Mouse (Mus musculus) large intestine, adult 2 months (tissue): ENCODE results near the gene Ly6c2. TPM values are rescaled to one million over a fixed set of nuclear protein-coding genes. Genes with fewer than 3 reads are reported as not detected.
"Not testable (repeated sequence)": the region's sequence is repeated elsewhere in the genome, so short reads cannot be mapped to it uniquely, and the experiment has no call there.

Experiments
- DNase-seq: peaks from one replicate; pipeline ENCODE4 v3.0.0-alpha.2; 2012; ENCODE audit warnings: low read depth, low spot score
- WGBS: fragments of 180-500 bp; shearing (Covaris S2); methylation state at CpG from one replicate; pipeline ENCODE4 v1.1.7; 2018; 5-methylcytosine and 5-hydroxymethylcytosine counted together
- polyA plus RNA-seq: library from polyadenylated mRNA; depleted of rRNA; stranded (reverse); fragments of >200 nt; gene quantifications from 2 replicates; pipeline ENCODE4 v1.2.3, GENCODE M21; 2012; rRNA removed

Gene Ly6c2
- polyA plus RNA-seq = 10.8 and 17.0 TPM in 2 replicates

- not testable (repeated sequence) for DNase-seq
- WGBS = 44% methylated on average over 1 of the region's 1 CpGs
Measured at GRCm38 (mm10) chr15:75111861-75112630, at the start of gene Ly6c2. Gene Ly6c2, minus strand, starts transcription at chr15:75111970.

- 23% methylated on average over 1 of the region's 1 CpGs for WGBS
- no peak for DNase-seq
Measured at GRCm38 (mm10) chr15:75157646-75158045, 45.9 kb upstream of the Ly6c2 start.

- DNase-seq = no peak
- WGBS = 73% methylated on average over 1 of the region's 1 CpGs
Measured at GRCm38 (mm10) chr15:75154940-75155339, 43.2 kb upstream of the Ly6c2 start, which contains the start of gene Ly6g. Gene Ly6g, plus strand, starts transcription at chr15:75155240.

- DNase-seq = no peak
Measured at GRCm38 (mm10) chr15:75153087-75153486, 41.3 kb upstream of the Ly6c2 start.

- WGBS = 56% methylated on average over 3 of the region's 3 CpGs
- DNase-seq = no peak
Measured at GRCm38 (mm10) chr15:75143735-75144134, 32.0 kb upstream of the Ly6c2 start.

- 48% methylated on average over 6 of the region's 6 CpGs for WGBS
- not testable (repeated sequence) for DNase-seq
Measured at GRCm38 (mm10) chr15:75141812-75142360, 30.1 kb upstream of the Ly6c2 start.

GRCm38 (mm10) chr15:75137739-75138138 is 26.0 kb upstream of the Ly6c2 start:
- 47% methylated on average over 3 of the region's 3 CpGs for WGBS

GRCm38 (mm10) chr15:75135090-75135783 is 23.5 kb upstream of the Ly6c2 start:
- 55% methylated on average over 2 of the region's 2 CpGs for WGBS
- DNase-seq = not testable (repeated sequence)

More at GRCm38 (mm10) chr15:75137739-75138138, 26.0 kb upstream of the Ly6c2 start:
- not testable (repeated sequence) for DNase-seq

- not testable (repeated sequence) for DNase-seq
- WGBS = 47% methylated on average over 2 of the region's 2 CpGs
Measured at GRCm38 (mm10) chr15:75132346-75132745, 20.6 kb upstream of the Ly6c2 start.

- WGBS = 8% methylated on average over 2 of the region's 2 CpGs
- DNase-seq = no peak
Measured at GRCm38 (mm10) chr15:75120066-75120465, 8.3 kb upstream of the Ly6c2 start.

- not testable (repeated sequence) for DNase-seq
- WGBS = 25% methylated on average over 5 of the region's 7 CpGs
Measured at GRCm38 (mm10) chr15:75118742-75119141, 7.0 kb upstream of the Ly6c2 start.

- DNase-seq = not testable (repeated sequence)
- WGBS = 58% methylated on average over 5 of the region's 5 CpGs
Measured at GRCm38 (mm10) chr15:75117481-75117880, 5.7 kb upstream of the Ly6c2 start.

- 85% methylated on average over 2 of the region's 2 CpGs for WGBS
- DNase-seq = no peak
Measured at GRCm38 (mm10) chr15:75116525-75116924, 4.8 kb upstream of the Ly6c2 start.

- DNase-seq = not testable (repeated sequence)
- 44% methylated on average over 2 of the region's 5 CpGs for WGBS
Measured at GRCm38 (mm10) chr15:75110424-75110823, 1.3 kb downstream of the Ly6c2 start.

GRCm38 (mm10) chr15:75099261-75099660 is 12.5 kb downstream of the Ly6c2 start:
- 64% methylated on average over 10 of the region's 10 CpGs for WGBS
- no peak for DNase-seq

GRCm38 (mm10) chr15:75088041-75088440 is 23.7 kb downstream of the Ly6c2 start:
- 1% methylated on average over 2 of the region's 2 CpGs for WGBS
- DNase-seq = not testable (repeated sequence)

GRCm38 (mm10) chr15:75069965-75070364 is 41.8 kb downstream of the Ly6c2 start:
- no peak for DNase-seq
- WGBS = 60% methylated on average over 4 of the region's 4 CpGs

- not testable (repeated sequence) for DNase-seq
- WGBS = 38% methylated on average over 6 of the region's 6 CpGs
Measured at GRCm38 (mm10) chr15:75062030-75062574, 49.7 kb downstream of the Ly6c2 start.

- no peak for DNase-seq
Measured at GRCm38 (mm10) chr15:75060505-75060904, 51.3 kb downstream of the Ly6c2 start.
